Mouse (Mus musculus) embryo, embryonic 11 days (tissue): ENCODE measurements around the gene Fkbp14.

Experiments
- DNase-seq: peaks from one replicate; pipeline ENCODE4 v3.0.0-alpha.2; 2015

Gene Fkbp14

GRCm38 (mm10) chr6:54542836-54543235 lies 54.3 kb downstream of the Fkbp14 start:
- no peak for DNase-seq

- DNase-seq, result no peak
These were observed 56.7 kb downstream of the Fkbp14 start for GRCm38 (mm10) chr6:54540252-54540887.

- DNase-seq, result no peak
These were observed 57.7 kb downstream of the Fkbp14 start for GRCm38 (mm10) chr6:54539396-54539795.

- DNase-seq, result peak; percentile 51
These were observed 58.3 kb downstream of the Fkbp14 start for GRCm38 (mm10) chr6:54538773-54539173.

- no peak for DNase-seq
These were observed 60.1 kb downstream of the Fkbp14 start for GRCm38 (mm10) chr6:54537053-54537452.

DNA sequence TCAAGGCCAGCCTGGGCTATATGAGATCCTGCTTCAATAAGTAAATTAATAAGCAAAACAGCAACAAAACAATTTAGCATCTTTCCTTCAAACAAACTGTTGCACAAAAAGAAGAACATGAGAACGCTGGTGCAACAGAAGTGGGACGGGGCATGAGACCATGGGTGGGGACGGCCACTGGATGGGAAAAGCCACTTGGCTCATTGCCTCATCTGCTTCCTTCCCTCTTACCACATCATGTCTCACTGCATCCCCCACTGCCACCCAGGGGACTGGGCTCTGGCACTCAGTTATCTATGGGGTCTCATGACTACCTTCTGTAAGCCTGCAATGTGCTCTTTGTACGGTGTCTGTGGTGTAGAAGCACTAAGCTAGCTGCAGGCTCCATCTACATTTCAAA lies 61.6 kb downstream of the Fkbp14 start:
- no peak for DNase-seq

GRCm38 (mm10) chr6:54531048-54531481 lies 66.0 kb downstream of the Fkbp14 start:
- DNase-seq, result no peak

GRCm38 (mm10) chr6:54530182-54530581 lies 66.9 kb downstream of the Fkbp14 start:
- no peak for DNase-seq

GRCm38 (mm10) chr6:54528666-54529065 lies 68.4 kb downstream of the Fkbp14 start:
- no peak for DNase-seq
